Mouse (Mus musculus): ENCODE results near the gene 4933428G20Rik. TPM values are rescaled to one million over a fixed set of nuclear protein-coding genes. Genes with fewer than 3 reads are reported as not detected.

4933428G20Rik gene
- polyA plus RNA-seq, 1 experiment from 2014 or later, result 1.3 TPM

GRCm38 (mm10) chr11:97535308-97535630 is 35.1 kb upstream of the 4933428G20Rik start:
- H3K27ac ChIP-seq (ENCODE audit: low read length), result no peak overlapping the region
- H3K4me1 ChIP-seq (ENCODE audit: control insufficient read depth, insufficient read depth, low read length), result peaks cover 16% of the 10 kb centered on the region
- no peak overlapping the region for H3K4me3 ChIP-seq (ENCODE audit: low read depth, low read length)
- H3K4me2 ChIP-seq (ENCODE audit: low read length), result no peak overlapping the region
- H3K9me3 ChIP-seq (replicated peaks; ENCODE audit: control insufficient read depth, low read length, poor library complexity, severe bottlenecking), result no peaks in the 10 kb centered on the region
- ATAC-seq, result no peak
- WGBS, result 41% methylated on average over 5 of the region's 5 CpGs
- H3K9ac ChIP-seq (ENCODE audit: low read depth, low read length), result no peak overlapping the region
- peaks cover 20% of the 10 kb centered on the region for H3K27me3 ChIP-seq (ENCODE audit: control insufficient read depth, insufficient read depth, low read depth, low read length)
- peaks cover 23% of the 10 kb centered on the region; the same call in 1 of the 2 replicates for H3K36me3 ChIP-seq (ENCODE audit: control insufficient read depth, insufficient read depth, low read length)

GRCm38 (mm10) chr11:97534442-97535307 is 34.5 kb upstream of the 4933428G20Rik start:
- H3K27ac ChIP-seq (ENCODE audit: low read length), result no peak overlapping the region
- H3K4me1 ChIP-seq (ENCODE audit: control insufficient read depth, insufficient read depth, low read length), result peaks cover 16% of the 10 kb centered on the region
- ATAC-seq, result no peak
- H3K9ac ChIP-seq (ENCODE audit: low read depth, low read length), result peak overlapping the region; percentile 30; the same call in 1 of the 2 replicates
- 15% methylated on average over 82 of the region's 95 CpGs for WGBS
- H3K9me3 ChIP-seq (replicated peaks; ENCODE audit: control insufficient read depth, low read length, poor library complexity, severe bottlenecking), result no peaks in the 10 kb centered on the region
- H3K27me3 ChIP-seq (ENCODE audit: control insufficient read depth, insufficient read depth, low read depth, low read length), result peaks cover 20% of the 10 kb centered on the region
- no peak overlapping the region for H3K4me3 ChIP-seq (ENCODE audit: low read depth, low read length)
- no peak overlapping the region for H3K4me2 ChIP-seq (ENCODE audit: low read length)
- H3K36me3 ChIP-seq (ENCODE audit: control insufficient read depth, insufficient read depth, low read length), result peaks cover 23% of the 10 kb centered on the region; the same call in 1 of the 2 replicates

- no peak for ATAC-seq
- Histone ChIP-seq H3K9ac (ENCODE audit: low read depth, low read length) (no peak overlapping the region), H3K9me3 (replicated peaks; ENCODE audit: control insufficient read depth, low read length, poor library complexity, severe bottlenecking) (no peaks in the 10 kb centered on the region), H3K4me1 (ENCODE audit: control insufficient read depth, insufficient read depth, low read length) (peaks cover 16% of the 10 kb centered on the region), H3K36me3 (ENCODE audit: control insufficient read depth, insufficient read depth, low read length) (peaks cover 23% of the 10 kb centered on the region; the same call in 1 of the 2 replicates), H3K27ac (ENCODE audit: low read length) (no peak overlapping the region), H3K4me2 (ENCODE audit: low read length) (no peak overlapping the region), H3K4me3 (ENCODE audit: low read depth, low read length) (no peak overlapping the region), H3K27me3 (ENCODE audit: control insufficient read depth, insufficient read depth, low read depth, low read length) (peaks cover 20% of the 10 kb centered on the region)
- 41% methylated on average over 7 of the region's 7 CpGs for WGBS
Observed at GRCm38 (mm10) chr11:97533653-97534052, 33.5 kb upstream of the 4933428G20Rik start.

- H3K27ac ChIP-seq (ENCODE audit: low read length), result no peak overlapping the region
- peaks cover 23% of the 10 kb centered on the region; the same call in 1 of the 2 replicates for H3K36me3 ChIP-seq (ENCODE audit: control insufficient read depth, insufficient read depth, low read length)
- 12% methylated on average over 20 of the region's 20 CpGs for WGBS
- no peak for ATAC-seq
- H3K27me3 ChIP-seq (ENCODE audit: control insufficient read depth, insufficient read depth, low read depth, low read length), result peaks cover 20% of the 10 kb centered on the region
- no peak overlapping the region for H3K4me3 ChIP-seq (ENCODE audit: low read depth, low read length)
- H3K9me3 ChIP-seq (replicated peaks; ENCODE audit: control insufficient read depth, low read length, poor library complexity, severe bottlenecking), result no peaks in the 10 kb centered on the region
- no peak overlapping the region for H3K4me2 ChIP-seq (ENCODE audit: low read length)
- H3K9ac ChIP-seq (ENCODE audit: low read depth, low read length), result no peak overlapping the region
- peaks cover 16% of the 10 kb centered on the region for H3K4me1 ChIP-seq (ENCODE audit: control insufficient read depth, insufficient read depth, low read length)
Observed at GRCm38 (mm10) chr11:97532950-97533582, 32.9 kb upstream of the 4933428G20Rik start.

- Histone ChIP-seq H3K36me3 (ENCODE audit: control insufficient read depth, insufficient read depth, low read length) (peaks cover 23% of the 10 kb centered on the region; the same call in 1 of the 2 replicates), H3K27ac (ENCODE audit: low read length) (no peak overlapping the region), H3K4me2 (ENCODE audit: low read length) (no peak overlapping the region)
Observed at GRCm38 (mm10) chr11:97532354-97532753, 32.2 kb upstream of the 4933428G20Rik start.

GRCm38 (mm10) chr11:97531381-97532260 is 31.5 kb upstream of the 4933428G20Rik start:
- H3K9ac ChIP-seq (ENCODE audit: low read depth, low read length), result peak overlapping the region; percentile 51
- H3K27me3 ChIP-seq (ENCODE audit: control insufficient read depth, insufficient read depth, low read depth, low read length), result peaks cover 20% of the 10 kb centered on the region
- H3K9me3 ChIP-seq (replicated peaks; ENCODE audit: control insufficient read depth, low read length, poor library complexity, severe bottlenecking), result no peaks in the 10 kb centered on the region
- ATAC-seq, result peak; percentile 52
- H3K27ac ChIP-seq (ENCODE audit: low read length), result no peak overlapping the region
- H3K4me1 ChIP-seq (ENCODE audit: control insufficient read depth, insufficient read depth, low read length), result peaks cover 8% of the 10 kb centered on the region
- peaks cover 26% of the 10 kb centered on the region for H3K36me3 ChIP-seq (ENCODE audit: control insufficient read depth, insufficient read depth, low read length)
- H3K4me2 ChIP-seq (ENCODE audit: low read length), result peak overlapping the region; percentile 61
- H3K4me3 ChIP-seq (ENCODE audit: low read depth, low read length), result peak overlapping the region; percentile 28
- WGBS, result 7% methylated on average over 46 of the region's 46 CpGs

More at GRCm38 (mm10) chr11:97532354-97532753, 32.2 kb upstream of the 4933428G20Rik start:
- 29% methylated on average over 8 of the region's 8 CpGs for WGBS
- no peak for ATAC-seq
- Histone ChIP-seq H3K4me3 (ENCODE audit: low read depth, low read length) (no peak overlapping the region), H3K9ac (ENCODE audit: low read depth, low read length) (no peak overlapping the region), H3K27me3 (ENCODE audit: control insufficient read depth, insufficient read depth, low read depth, low read length) (peaks cover 20% of the 10 kb centered on the region), H3K4me1 (ENCODE audit: control insufficient read depth, insufficient read depth, low read length) (peaks cover 14% of the 10 kb centered on the region), H3K9me3 (replicated peaks; ENCODE audit: control insufficient read depth, low read length, poor library complexity, severe bottlenecking) (no peaks in the 10 kb centered on the region)

- H3K36me3 ChIP-seq (ENCODE audit: control insufficient read depth, insufficient read depth, low read length), result peaks cover 30% of the 10 kb centered on the region
- H3K4me3 ChIP-seq (ENCODE audit: low read depth, low read length), result no peak overlapping the region
- WGBS, result 64% methylated on average over 5 of the region's 5 CpGs
- H3K4me2 ChIP-seq (ENCODE audit: low read length), result no peak overlapping the region
- H3K4me1 ChIP-seq (ENCODE audit: control insufficient read depth, insufficient read depth, low read length), result peaks cover 6% of the 10 kb centered on the region
- peaks cover 14% of the 10 kb centered on the region for H3K27me3 ChIP-seq (ENCODE audit: control insufficient read depth, insufficient read depth, low read depth, low read length)
- no peak overlapping the region for H3K27ac ChIP-seq (ENCODE audit: low read length)
- no peaks in the 10 kb centered on the region for H3K9me3 ChIP-seq (replicated peaks; ENCODE audit: control insufficient read depth, low read length, poor library complexity, severe bottlenecking)
- peak overlapping the region; percentile 46 for H3K9ac ChIP-seq (ENCODE audit: low read depth, low read length)
- ATAC-seq, result no peak
Observed at GRCm38 (mm10) chr11:97530961-97531360, 30.8 kb upstream of the 4933428G20Rik start.

GRCm38 (mm10) chr11:97530069-97530468 is 29.9 kb upstream of the 4933428G20Rik start:
- WGBS, result 93% methylated on average over 6 of the region's 6 CpGs
- no peak overlapping the region for H3K4me3 ChIP-seq (ENCODE audit: low read depth, low read length)
- H3K4me1 ChIP-seq (ENCODE audit: control insufficient read depth, insufficient read depth, low read length), result peaks cover 6% of the 10 kb centered on the region
- H3K9me3 ChIP-seq (replicated peaks; ENCODE audit: control insufficient read depth, low read length, poor library complexity, severe bottlenecking), result no peaks in the 10 kb centered on the region
- H3K36me3 ChIP-seq (ENCODE audit: control insufficient read depth, insufficient read depth, low read length), result peaks cover 31% of the 10 kb centered on the region
- H3K9ac ChIP-seq (ENCODE audit: low read depth, low read length), result no peak overlapping the region
- ATAC-seq, result no peak
- H3K4me2 ChIP-seq (ENCODE audit: low read length), result no peak overlapping the region
- H3K27me3 ChIP-seq (ENCODE audit: control insufficient read depth, insufficient read depth, low read depth, low read length), result peaks cover 7% of the 10 kb centered on the region; the same call in 1 of the 2 replicates
- no peak overlapping the region for H3K27ac ChIP-seq (ENCODE audit: low read length)

Measured in midbrain, embryonic 16.5 days (tissue).